Mouse (Mus musculus): ENCODE data around the gene Plgrkt.

The Plgrkt gene

DNA sequence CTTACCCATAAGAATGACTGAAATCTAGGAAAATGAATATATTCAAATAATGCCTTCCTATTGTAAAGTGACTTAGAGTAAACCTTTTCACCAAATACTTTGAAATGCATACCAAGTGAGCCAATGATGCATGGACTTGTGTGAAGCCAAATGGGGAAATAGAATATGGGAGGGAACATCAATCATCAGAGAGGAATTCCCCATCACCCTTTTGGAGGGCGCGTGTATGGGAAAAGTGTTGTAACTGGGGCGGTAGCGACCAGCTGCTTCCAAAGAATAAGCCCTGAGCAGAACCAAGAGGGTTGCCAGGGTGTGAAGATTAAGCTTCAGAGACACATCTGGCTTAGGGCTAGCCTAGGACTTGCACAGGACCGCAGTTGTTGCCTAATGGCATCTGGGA lies 16.2 kb upstream of the Plgrkt start:
- no peak for DNase-seq (ENCODE audit: low read depth, low spot score)

DNA sequence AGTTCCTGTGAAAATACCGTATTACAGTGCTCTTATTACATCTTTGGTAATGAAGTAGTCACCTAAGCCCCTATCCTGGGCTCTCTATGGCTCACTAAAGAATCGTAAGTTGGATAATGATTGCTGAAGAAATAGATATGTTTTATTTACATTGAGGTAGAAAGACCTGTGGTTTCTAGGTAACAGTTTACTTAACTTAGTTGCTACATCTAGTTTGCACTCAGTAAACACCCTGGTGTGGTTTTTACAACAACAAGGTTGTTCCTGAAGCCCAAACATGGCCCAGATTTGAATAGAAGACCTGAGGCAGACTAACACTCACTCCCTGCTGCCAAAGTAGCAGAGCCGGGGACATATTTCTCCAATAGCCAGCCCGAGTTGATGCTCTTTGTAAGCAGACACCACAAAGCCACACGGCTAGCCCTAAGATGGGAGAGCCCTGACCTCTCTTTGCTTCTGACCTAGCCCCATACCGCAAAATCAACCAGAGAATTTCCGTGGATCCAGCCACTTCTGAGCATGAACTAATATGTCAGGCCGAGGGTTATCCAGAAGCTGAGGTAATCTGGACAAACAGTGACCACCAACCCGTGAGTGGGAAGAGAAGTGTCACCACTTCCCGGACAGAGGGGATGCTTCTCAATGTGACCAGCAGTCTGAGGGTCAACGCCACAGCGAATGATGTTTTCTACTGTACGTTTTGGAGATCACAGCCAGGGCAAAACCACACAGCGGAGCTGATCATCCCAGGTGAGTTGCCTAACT lies 12.8 kb upstream of the Plgrkt start:
- no peak for DNase-seq (ENCODE audit: low read depth, low spot score)

DNA sequence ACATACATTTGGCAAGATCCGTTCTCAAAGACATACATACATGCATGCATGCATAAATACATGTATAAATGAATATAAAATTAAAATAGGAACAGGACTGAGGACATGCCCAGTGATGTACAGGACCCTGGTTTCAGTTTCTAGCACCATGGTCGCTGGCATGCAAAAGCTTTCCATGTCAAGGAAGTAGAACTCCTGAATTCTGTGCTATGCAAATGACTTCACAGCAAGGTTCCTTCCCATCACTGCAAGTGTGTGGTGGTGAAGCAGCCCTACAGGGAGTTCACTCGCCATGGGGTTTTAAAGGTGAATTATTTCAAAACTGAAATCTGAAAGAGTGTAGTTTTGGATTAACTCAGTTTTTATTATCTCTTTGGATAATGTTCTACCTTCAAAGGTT lies 9.2 kb upstream of the Plgrkt start:
- DNase-seq (ENCODE audit: low read depth, low spot score), result no peak

DNA sequence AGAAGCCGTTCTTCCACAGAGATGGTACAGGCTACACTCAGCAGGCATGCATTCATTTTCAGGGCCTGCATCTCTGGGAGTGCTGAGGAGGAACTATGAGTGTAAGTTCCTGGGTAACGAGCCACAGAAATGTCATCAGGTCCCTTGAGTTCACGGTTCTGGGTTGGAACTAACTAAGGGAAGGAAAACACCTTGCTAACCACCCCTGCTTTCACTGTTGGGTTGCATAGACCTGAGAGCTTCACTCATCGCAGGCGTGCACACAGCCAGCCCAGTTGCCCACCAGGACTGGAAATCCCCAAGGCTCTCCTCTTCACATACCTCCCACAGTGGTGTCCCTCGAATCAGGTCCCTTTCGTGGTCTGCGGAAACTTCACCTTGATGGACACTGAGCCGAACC lies 7.8 kb upstream of the Plgrkt start:
- DNase-seq (ENCODE audit: low read depth, low spot score), result no peak

DNA sequence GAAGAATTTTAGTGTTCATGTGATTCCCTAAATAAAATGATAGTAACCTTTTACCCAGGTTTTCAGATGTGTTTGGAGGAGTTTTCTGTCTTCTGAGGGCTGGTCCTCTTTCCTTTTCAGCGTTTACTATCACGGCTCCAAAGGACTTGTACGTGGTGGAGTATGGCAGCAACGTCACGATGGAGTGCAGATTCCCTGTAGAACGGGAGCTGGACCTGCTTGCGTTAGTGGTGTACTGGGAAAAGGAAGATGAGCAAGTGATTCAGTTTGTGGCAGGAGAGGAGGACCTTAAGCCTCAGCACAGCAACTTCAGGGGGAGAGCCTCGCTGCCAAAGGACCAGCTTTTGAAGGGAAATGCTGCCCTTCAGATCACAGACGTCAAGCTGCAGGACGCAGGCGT lies 6.2 kb upstream of the Plgrkt start:
- DNase-seq (ENCODE audit: low read depth, low spot score), result no peak

DNA sequence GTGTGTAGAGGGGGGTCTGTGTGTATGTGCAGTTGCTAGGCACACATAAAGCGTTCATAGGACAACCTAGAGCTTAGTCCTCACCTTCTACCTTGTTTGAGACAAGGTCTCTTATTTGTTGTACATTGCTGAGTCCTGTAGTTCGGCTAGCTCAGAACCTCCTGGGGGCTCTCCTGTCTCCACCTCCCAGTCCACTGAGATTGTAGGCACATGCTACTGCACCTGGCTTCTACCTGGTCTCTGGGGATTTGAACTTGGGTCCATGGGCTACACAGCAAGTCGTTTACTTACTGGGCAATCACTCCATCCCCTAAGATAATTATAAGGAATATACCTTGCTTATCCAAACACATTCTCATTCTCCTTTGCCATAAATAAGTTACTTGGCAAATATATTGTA lies 5.4 kb upstream of the Plgrkt start:
- DNase-seq (ENCODE audit: low read depth, low spot score), result no peak

DNA sequence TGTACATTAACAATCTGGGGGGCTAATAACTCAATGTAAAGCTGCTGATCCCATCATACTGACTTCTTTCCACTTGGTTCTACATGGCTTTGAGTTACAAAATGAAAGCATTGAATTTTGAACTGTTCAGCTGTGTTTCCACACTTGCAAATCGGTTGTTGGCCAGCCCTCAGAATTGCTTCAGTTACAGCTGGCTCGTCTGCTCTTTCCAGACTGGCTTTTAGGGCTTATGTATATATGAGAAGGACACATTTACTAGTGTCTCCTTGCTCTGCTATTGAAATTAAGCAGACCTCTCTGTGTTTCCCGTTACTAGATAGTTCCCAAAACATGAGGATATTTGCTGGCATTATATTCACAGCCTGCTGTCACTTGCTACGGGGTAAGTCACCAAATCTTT lies 4.9 kb upstream of the Plgrkt start:
- DNase-seq (ENCODE audit: low read depth, low spot score), result no peak

DNA sequence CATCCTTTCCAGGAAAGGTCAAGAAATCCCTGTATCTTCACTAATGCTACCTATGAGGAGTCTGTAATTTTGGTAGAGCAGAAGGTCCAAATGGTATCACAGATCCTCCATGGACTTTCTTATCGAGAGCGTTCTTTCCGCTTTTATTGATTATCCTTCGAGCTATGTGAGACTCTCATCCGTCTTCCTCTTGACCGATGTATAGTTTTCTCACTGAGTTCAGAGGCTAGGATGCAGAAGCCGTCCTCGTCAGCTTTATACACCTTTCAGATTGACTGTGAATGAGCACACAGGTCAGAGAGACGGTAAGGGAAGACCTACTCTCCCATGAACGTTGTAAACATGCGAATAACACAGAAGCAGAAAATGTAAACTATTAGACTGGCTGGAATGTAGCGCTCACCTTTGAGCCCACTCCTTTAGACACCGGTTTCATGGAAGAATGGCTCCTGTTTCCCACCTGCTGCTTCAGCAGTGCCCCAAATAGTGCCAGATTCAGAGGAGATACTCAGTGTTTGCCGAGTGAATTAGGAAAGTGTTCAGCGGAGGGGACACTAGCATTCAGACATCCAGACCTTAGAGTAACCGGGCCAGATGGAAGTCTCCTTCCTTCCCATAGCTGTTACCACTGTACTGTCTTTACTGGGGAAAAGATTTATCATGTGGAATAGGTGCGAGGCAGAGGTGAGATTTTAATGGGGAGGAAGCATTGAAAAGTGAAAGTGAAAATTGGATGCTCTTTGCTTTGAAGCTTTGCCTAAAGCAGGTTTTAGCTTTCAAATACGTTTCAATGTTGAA lies 4.3 kb upstream of the Plgrkt start:
- no peak for DNase-seq (ENCODE audit: low read depth, low spot score)

DNA sequence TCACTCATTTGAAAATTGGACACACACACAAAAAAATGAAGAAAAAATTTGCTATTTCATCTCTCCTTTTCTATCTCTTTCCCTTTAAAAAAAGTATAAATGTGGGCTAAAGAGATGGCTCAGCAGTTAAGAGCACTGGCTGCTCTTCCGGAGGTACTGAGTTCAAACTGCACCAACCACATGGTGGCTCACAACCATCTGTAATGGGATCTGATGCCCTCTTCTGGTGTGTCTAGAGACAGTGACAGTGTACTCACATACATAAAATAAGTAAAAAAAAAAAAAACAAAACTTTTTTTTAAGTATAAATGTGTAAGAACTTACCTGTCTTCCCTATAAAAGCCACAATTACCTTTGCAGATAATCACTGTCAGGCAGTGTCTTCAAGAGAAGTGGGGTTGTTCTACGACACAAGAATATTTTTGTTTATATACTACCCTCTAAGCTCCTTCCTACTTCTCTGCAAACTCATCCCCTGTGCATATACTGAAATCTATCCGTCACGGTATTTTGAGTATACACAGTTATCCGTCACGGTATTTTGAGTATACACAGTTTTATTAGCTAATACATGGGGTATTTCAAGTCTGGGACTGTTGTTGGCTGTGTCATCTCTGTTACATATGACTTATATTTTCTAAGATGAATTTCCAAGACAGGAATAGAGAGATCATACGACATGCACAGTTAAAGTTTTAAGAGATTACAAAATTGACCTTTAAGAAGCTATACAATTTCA lies 3.5 kb upstream of the Plgrkt start:
- no peak for DNase-seq (ENCODE audit: low read depth, low spot score)

DNA sequence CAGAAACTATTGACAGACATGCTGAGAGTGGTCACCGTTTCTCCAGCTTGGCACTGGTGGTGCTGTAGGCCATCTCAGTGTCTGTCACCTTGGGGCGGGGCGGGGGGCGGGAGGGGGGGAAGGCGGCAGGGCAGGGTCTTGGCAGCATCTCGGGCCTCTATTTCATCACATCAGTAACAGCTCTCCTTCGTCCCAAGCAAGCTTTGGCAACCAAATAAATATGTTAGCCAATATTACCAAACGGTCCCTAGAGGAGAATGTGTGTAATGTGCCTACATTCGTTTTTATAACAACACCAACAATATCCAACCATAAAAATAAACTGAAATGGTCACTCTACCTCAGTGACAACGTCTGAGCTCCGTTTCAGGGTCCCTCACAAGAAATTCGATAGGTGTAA lies 2.9 kb upstream of the Plgrkt start:
- peak; percentile 40 for DNase-seq (ENCODE audit: low read depth, low spot score)

DNA sequence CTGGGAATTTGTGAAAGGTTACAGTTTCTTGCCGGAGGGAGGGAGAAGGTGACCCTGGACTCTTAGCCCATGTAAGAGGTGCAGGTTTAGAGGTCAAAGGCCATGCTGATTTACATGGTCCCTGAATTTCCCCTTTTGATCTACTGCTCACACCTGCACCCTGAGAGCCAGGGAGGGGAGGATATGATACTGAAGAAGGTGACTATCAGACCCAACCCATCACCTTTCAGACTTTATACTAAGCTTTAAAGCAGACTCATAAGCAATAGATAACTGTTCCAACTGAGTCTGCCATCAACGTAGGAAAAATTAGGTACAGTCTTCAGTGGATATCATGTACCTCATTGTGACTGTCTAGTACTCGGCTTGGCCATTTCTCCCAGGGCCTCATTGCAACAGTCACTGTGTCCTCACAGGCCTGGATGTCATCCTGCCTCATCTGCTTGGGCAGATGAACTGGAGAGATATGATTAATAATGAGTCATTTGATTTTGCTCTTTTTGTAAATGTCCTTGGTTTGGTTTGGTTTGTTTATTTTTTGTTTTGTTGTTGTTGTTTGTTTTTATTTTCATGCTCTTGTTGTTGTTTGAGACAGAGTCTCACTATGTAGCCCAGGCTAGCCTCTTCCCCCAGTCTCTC lies 1.6 kb upstream of the Plgrkt start:
- DNase-seq (ENCODE audit: low read depth, low spot score), result no peak

DNA sequence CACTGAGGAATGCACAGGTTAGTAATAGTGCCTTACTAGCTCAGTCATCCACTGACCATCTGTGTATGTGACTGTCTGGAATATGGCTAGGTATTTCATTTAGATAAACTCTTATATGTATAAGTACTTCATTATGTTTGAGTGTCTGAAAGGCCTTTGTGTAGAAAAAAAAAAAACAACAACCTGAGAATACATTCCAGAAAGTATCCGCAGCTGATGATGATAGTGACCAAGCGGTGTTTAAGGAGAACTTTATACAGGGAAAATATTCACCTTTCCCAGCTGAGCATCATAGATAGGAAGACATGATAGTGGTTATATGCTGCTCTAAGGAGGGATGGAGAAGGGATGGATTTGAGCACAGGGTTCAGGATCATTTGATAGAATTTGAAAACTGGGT lies 851 bp upstream of the Plgrkt start:
- DNase-seq (ENCODE audit: low read depth, low spot score), result no peak

DNA sequence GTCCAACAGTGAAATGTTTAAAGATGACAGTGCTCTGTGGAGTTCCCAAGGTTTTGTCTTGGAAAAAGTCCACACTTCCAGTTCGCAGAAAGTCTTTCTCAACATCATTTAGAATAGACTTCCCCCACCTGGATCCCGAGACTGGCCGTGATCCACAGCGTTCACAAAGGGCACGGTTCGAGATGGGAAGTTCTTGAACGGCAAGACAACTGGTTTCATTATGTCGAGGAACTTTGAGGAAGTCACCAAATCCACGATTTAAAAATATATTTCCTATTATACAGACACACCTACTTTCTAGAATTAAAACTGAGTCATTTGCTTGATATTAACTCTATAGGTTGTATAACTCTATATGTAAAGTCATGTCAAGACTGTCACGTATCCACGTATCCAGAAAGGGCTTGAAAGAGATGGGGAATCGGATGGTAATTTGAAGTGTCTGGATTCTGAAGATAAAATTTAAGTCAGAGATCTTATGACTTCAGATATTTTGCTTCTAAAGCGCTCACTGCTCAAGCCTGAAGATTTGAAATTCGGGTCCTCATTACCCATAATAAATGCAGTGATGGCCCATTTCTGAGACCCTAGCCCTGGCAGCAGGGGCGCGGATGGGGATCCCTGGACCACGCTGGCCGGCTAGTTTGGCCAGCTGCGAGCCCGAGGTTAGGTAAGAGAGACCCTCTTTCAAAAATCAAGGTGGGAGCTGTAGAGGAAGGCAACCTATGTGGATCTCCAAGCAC lies 793 bp downstream of the Plgrkt start:
- no peak for DNase-seq (ENCODE audit: low read depth, low spot score)

DNA sequence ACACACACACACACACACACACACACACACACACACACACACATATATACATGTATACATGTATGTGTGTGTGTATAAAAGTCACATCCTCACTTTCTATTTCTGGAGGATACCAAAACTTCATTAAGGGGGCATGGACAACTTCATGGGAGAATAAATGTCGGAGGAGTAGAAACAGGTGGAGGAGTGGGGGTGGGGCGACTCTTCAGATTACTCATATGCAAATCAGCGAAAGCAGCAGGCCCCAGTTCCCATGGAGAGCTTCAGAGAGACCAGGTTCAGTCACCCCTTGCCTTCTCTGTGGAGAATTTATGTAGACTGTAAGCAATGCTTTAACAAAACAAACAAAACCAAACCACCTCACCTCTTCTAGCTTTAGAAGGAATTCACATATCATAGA lies 2.1 kb downstream of the Plgrkt start:
- DNase-seq (ENCODE audit: low read depth, low spot score), result no peak

DNA sequence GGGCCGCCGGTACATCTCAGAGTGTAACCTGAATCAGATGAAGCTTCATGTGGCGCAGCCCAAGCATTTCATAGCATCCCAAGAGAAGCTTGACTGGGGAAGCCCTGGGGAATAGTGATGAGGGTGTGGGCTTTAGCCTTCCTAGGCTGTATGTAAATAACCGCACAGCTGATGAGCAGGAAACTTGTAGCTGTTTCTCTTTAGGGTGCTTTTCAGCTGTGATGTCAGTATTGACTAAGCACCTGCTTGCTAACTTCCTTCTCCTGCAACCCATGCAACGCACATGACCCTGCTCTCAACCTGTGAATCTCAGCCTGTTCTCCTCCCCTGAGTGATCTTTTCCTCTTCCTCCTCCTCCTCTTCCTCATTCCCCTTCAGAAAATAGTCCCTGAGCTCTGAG lies 3.1 kb downstream of the Plgrkt start:
- no peak for DNase-seq (ENCODE audit: low read depth, low spot score)

DNA sequence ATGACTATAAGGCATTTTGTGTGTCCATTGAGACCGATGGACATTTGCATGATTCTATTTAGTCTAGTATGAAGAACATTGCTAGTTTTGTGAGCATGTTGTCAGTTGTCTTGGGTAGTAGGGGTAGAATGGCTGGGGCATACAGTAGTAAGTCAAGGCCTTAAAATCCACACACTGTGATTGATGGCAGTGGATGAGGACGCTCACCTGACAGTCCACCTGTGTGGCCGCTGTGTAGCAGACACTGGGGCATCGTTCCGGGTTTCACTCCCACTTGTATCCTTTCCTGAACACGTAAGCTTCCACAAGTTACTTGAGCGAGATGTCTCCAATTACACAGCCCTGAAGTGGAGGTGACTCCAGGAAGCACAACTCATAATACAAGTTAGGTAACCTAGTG lies 3.6 kb downstream of the Plgrkt start:
- DNase-seq (ENCODE audit: low read depth, low spot score), result no peak

DNA sequence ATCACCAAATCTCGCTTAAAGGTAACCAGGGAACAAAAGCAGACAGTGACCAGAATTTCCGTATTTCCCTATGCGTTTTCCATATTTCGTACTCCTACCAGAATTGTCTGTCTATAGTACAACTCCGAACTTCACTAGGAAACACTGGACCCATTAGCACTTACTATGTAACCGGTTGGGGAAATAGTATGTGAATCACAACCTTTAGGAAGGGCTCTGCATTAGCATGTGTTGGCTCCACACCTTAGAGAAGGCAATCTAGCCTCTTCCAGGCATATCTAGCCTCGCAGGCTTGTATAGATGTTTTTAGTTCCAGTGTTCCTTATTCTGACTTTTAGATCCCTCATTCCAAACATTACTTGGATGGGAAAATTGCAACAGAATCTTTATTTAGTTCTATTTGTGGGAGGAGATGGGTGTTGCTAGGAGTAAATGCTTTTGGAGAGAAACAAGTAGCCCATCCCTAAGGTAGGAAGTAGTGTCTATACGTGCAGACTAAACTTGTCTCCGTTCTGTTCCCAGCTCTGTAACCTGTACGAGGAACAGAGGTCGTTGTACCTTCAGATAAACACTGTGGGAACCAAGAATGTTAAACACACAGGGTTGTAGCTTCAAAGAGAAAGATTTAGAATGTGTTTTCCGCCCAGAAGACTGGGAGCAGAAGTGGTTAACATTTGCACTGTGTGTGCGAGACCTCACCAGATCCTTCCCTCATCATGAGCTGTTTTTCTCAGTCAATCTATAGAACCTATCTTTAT lies 4.8 kb downstream of the Plgrkt start:
- no peak for DNase-seq (ENCODE audit: low read depth, low spot score)

DNA sequence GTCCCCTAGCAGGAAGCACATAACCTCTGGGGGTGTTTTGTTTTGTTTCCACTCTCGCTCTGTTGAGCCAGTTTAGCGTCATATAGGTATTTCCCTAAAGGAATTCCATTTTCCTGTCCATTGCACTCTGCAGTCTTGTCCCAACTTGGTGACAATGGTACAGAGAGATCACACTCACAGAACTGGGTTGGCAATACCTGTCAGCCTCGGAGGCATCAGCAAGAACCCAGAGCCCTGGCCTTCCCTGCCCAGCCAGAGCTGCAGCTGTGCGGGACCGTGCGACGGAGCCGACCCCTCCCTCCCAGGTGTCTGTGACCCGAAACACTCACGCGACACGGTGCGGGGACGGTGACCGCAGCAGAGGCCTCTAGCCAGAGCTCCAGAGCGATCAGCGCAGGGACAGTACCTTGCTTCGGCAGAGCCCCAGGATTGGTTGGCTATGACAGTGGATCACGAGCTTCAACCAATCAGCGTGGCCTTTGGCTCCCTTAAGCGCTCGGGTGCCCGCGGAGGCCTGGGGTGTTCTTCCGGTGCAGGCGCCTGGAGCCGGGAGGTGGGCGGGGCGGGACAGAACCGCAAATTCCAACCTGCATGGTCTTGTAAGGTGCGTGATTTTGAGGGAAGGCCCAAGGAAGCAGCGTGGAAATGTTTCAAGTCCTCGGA lies 5.6 kb downstream of the Plgrkt start:
- peak; percentile 93 for DNase-seq (ENCODE audit: low read depth, low spot score)

DNA sequence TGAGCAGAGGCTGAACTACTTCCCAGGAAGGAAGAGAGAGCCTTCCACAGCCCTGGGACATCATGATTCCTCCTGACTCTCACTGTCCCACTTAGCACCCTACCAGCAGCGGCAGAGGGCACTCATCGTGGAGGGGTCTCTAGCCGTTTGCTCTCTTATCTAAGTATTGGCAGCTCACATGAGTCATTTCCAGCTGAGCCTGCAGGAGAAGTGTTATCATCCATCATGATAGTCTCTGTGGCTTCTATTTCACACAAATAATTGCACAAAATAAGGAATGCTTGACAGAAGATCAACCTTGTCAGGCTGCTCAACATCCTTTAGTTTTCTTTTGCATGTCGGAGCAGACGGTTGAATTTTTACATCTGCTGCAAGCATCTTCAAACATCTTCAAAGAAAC lies 6.9 kb downstream of the Plgrkt start:
- no peak for DNase-seq (ENCODE audit: low read depth, low spot score)

DNA sequence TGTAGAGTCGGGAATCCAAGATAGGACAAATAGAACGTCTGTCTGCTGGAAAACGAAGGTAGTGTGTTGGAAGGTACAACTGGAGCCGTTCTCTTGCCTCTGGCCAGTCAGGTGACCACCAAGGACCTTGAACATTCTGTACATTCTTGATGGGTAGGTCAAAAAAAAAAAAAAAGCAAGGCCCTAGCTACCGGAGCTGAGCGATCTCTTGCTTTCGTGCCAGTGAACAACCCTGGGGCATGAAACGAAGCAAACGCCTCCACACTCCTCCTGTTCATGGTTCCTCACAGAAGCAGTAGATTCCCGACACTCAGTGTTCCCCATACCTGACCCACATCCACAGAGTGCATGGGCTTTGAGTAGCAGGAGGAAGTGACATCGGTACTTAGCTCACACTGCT lies 10.9 kb downstream of the Plgrkt start:
- no peak for DNase-seq (ENCODE audit: low read depth, low spot score)
